Mouse (Mus musculus): Measurements from ENCODE around the gene Rubcn.

DNA sequence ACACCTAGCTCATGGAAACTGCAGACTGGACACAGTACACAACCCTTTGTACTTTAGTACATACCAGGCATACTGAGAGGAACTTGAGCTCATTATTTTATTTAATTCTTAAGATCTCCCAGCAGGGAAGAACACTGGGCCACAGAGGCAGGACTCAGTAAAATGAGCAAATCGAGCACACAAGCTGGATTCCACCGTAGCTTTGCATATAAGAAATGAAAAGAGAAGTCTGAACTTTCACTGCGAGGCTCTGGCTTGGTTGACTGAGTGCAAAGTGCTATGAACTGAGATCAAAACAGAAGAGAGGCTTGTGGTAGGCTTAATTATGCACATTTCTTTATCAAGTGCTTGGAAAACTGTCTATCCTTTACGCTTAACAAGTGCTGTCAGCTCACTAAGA, 12.2 kb downstream of the Rubcn start:
- TF ChIP-seq POLR2A (IDR thresholded peaks at IDR 0.05; ENCODE audit: borderline replicate concordance, low read depth, low read length), result no peak
- TF ChIP-seq CTCF (IDR thresholded peaks at IDR 0.05; ENCODE audit: low read depth, low read length), result no peak
